Mouse (Mus musculus): ENCODE measurements at regions not wholly inside any gene's neighbourhood (a gene's known extent, or its start where the extent isn't known, plus 50 kb on each side); places are given as distances from the start of the nearest gene placed in this dataset.

DNA sequence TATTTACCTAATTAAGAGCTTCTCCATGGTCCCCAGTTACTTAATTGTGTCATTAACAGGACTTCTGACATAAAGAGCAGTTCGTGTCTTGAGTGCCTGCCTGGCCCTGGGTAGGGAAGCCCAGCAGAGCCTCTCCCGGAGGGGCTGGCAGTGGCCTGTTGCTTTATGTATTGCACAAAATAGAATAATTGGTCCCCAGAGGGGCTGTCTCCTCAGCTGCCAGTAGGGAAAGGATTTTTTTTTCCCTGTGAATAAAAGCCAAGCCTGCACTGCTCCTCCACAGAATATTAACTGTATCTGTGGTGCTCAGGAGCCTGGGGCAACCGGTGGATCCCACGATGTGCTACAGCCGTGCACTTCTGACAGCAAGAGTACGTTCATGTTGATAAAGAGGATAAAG, 159.8 kb upstream of the Runx1 start:
- no peak for DNase-seq (ENCODE audit: low read depth in 1 of 2, low spot score in 2 of 2)

DNA sequence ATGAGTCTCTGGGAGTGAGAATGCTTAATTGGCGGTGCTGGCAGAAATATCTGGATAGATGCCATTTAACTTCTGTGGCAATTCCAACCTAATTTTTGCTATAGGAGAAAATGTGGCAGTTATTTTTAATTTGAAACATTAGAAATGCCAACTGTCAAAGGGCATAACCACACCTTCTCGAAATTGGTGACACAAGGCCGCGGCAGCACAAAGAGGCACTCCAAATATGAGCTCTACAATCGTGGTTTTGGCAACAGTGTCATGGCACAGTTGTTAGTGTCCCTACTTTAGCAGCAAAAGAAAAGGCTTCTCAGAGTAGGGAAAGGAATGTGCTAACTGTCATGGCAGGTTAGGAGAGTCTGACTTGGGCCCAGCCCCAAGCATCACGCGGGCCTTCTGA, 157.0 kb upstream of the Runx1 start:
- DNase-seq (ENCODE audit: low read depth in 1 of 2, low spot score in 2 of 2), result no peak

DNA sequence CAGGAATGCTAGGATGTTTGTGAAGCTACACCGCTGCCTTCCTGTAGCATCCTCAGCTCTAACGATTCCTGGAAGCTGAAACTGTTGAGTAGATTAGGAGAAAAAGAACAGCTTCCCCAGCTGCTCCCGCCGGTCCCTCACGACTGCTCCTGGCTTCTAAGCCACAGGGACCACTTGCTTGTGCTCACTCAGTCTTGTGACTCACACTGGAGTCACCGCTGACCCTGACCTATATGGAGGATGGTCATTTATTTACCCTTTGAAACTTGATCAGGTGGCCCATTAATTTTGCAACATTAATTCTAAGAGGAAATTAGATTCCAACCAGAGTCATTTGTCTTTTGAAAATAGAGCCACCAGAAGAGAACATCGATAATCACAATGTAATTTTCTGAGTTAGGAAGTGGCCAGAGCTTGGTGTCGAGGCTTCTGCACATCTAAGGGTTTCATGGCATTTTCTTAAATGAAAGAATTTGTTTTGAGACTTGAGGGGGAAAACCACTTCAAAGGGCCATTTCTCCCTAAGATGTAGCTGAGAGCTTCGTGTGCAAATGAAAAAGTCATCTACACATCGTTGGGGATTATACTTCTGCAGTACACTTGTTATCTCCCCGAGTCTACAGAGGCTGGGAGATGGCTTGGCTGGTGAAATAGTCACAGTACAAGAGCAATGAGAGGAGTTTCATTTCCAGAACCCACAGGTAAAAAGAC, 153.8 kb upstream of the Runx1 start:
- no peak for DNase-seq (ENCODE audit: low read depth in 1 of 2, low spot score in 2 of 2)

DNA sequence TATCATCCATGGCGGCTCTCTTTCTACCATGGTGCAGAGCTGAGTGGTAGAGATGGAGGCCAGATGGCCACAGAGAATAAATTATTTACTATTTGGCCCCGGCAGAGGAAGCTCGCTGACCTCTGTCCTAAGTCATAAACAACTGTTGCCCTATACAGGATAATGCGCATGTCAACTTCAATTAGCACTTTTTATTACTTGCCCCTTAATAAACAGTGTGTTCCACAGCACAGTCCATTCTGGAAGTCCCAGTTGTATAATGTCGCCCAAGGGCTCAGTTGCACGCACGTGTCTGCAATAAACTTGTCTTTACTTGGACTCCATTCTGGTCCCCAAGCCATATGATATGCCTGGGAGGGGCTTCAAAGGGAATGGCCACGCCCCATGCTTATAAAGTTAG, 150.1 kb upstream of the Runx1 start:
- DNase-seq (ENCODE audit: low read depth in 1 of 2, low spot score in 2 of 2), result no peak

DNA sequence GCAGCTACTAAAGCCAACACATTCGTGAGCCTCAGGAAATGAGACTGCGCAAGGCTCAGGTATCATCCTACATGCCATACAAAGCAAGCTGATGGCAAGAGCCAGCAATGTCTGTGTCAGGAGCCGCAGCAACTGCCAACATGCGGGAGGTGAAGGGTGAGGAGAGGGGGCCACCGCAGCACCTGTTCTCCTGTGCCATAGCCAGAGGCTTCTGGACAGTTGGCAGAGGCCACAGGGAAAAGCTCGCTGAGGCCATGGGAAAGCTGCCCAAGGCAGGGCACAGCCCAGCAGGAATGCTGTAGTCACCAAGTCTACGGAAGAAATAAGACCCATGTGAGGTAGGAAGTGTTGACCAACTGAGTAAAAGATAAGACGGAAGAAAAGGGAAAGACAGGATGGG, 149.1 kb upstream of the Runx1 start:
- no peak for DNase-seq (ENCODE audit: low read depth in 1 of 2, low spot score in 2 of 2)

DNA sequence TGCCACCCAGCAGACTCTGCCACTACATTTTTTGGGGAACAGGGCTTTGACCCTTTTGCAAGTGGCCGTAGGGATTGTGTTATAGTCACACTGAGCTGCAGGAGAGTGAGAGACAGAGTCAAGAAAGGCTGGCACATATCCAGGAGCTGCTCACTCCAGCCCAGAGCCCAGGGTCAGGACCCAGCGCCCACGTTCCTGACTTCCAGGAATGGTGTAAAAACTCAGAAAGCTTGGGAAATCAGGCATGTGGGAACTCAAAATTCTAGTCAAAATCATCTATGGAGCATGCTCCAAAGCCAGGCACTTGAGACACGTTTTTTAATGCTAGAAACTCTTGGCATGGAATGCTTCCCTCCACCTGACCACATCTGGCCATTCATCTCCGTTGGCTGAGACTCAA, 146.7 kb upstream of the Runx1 start:
- DNase-seq (ENCODE audit: low read depth in 1 of 2, low spot score in 2 of 2), result no peak

DNA sequence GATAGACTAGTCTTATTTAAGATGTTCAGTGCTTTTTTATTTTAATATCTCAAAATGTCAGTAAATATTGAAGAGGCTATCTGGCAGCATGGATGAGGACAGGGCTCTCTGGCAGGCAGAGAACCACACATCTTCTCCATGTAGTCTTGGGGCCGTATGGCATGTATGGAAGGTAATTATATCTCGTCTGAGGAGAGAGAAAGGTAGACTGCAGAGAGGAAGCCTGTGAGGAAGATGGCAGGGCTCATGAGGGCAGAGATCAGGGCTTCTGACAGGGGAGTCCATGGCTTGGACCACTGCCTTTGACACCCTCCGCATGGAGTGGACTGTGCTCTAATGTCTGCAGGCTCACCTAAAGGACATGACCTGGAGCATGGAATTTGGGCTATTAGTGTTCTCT, 146.0 kb upstream of the Runx1 start:
- no peak for DNase-seq (ENCODE audit: low read depth in 1 of 2, low spot score in 2 of 2)

DNA sequence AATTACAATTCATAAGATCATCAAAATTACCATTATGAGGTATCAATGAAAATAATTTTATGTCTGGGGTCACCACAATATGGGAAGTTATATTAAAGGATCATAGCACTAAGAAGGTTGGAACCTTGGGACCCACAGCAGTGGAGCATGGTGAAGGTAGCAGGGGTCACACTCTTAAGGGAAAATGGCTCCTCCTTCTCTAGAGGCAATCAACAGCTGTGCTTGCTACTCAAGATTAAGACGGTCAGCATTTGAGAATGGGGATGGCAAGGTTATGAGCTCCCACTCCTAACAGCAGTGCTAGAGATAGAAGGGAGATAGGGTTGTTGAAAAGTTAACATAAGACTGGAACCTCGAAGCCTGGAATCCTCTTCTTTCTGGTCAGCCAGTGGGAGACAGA, 144.6 kb upstream of the Runx1 start:
- DNase-seq (ENCODE audit: low read depth in 1 of 2, low spot score in 2 of 2), result no peak

DNA sequence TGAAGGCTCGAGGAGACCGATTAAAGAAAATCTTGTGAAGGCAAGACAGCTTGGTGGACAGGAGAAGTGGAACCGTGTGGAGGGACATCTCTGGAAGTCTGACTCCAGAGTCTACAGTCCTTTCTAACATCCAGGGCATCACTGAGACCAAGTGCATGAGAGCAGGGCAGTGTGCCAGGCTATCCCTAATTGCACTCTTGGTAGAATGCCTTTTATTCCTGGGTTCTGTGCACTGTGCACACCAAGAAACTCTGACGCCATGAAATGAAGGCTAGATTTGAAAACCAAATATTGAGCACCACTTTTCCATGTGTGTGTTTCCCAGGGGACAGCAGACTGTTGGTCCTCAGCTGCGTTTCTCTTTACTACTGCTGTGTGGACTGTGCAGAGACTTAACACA, 143.1 kb upstream of the Runx1 start:
- no peak for DNase-seq (ENCODE audit: low read depth in 1 of 2, low spot score in 2 of 2)

DNA sequence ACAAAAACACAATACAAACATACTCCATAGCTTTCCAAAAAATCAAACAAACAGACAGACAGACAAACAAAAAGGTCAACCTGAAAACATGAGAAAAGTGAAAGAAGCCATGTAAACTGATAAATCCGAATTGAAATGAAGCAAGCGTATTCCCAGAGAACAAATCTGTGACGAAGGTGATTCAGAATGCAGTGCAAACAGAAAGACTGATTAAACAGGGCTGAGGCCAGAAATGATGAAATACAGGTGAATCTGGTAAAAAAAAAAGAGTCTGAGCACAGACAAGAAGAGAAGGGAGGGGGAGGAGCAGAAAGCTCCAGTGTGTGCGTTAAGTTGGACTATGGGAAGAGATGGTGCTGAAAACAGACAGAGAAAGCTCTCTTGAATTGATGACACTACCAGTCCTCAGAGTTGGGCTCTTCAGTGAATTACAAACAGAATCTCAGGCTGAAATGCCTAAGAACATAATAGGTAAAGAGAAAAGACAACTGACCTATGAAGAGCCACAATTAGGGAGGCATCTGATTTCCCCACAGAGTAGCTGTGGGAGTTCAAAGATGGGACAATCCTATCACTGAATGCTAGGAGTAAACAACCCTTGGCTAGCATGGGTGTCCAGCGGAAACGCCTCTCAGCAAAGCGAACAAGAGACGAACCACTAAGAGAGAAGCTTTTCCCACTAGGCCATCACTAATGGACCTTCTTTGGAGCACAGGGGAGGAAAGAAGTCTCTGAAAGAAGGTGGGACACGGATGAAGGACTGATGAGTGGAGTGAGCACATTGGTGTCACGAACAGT, 140.3 kb upstream of the Runx1 start:
- DNase-seq (ENCODE audit: low read depth in 1 of 2, low spot score in 2 of 2), result no peak

DNA sequence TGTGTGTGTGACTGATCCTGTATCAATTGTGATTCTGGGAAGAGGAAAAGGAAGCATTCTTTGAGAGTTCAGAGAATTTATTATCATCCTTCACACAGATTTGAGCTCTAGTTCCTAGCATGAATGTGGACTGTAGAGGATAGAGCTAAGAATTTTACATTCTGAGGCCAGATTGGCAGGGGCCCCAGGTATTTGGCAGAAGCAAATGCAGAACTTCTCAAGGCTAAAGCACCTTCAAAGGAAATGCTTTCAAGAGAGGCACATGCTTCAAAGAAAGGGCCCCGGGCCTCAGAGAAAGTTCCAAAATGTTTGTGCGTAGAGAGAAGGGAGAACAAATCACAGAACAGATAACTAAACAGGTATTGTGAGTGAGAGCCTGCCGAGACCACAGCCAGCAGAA, 139.7 kb upstream of the Runx1 start:
- DNase-seq (ENCODE audit: low read depth in 1 of 2, low spot score in 2 of 2), result no peak

DNA sequence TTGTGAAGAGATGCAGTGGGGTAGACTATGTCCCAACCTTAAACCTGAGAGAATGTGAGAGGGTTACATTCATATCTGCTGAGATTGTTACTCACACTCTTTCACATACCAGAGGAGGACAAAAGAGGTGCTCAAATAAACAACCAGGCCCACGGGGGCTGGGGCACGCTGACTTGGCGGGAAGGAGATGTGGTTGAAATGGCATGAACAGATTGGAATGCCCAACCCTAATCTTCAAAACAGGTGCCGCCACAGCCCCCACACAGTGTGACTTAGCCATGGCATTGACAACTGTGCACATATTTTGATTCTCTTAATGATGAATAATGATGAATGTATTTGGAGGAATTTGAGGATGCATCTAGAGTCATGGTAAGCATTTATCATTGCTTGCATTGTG, 137.6 kb upstream of the Runx1 start:
- no peak for DNase-seq (ENCODE audit: low read depth in 1 of 2, low spot score in 2 of 2)

DNA sequence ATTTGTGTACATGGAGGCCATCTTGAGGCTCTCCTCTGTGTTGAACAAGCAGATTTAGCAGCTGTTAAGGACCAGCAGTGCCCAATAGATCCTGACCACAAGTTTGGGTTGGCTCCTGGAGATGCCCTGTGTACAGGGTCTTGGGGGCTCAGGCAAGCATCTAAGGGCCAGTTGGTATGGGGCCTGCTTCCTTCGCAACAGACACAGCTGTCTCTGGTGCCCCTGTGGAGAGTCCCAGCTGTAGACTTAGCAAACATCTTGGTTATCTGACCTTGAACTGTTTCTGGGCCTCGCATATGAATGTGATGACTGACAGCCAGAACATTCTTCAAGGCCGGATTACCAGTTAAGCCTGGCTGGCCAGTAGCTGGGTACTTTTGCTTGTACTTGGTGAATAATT, 135.4 kb upstream of the Runx1 start:
- no peak for DNase-seq (ENCODE audit: low read depth in 1 of 2, low spot score in 2 of 2)

DNA sequence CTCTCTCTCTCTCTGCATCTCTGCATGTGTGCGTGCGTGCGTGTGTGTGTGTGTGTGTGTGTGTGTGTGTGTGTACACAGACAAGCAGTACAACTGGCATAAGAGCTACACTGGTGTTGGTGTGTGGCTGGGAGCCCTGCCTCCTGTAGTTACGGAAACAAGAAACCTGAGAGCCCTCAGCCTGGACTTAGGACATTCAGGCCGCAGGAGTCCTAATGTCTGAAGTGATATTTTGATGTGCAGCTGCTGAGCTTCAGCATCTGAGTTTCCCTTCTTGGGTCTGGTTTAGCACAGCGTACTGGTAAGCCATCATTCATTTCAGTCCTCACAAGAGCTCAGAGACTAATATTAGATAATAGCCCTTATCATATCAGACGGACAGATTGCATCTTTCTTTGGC, 134.8 kb upstream of the Runx1 start:
- DNase-seq (ENCODE audit: low read depth in 1 of 2, low spot score in 2 of 2), result no peak

DNA sequence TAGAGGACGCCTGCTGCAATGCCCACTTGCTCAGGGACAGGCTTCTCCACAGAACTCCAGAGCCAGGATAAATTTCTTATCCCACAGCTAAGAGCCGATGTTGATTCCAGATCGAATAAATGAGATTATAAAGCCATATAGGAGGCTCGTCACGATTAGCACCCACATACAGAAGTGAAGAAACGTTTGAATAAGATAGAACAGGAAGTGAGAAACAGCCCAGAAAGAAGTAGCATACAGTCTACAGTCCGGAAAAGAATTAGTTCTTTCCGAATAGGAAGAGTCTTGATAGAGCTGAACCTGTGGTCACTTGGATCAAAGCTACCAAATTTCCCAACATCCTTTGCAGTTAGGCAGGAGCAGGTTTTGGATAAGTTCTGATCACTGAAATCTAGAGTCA, 133.0 kb upstream of the Runx1 start:
- no peak for DNase-seq (ENCODE audit: low read depth in 1 of 2, low spot score in 2 of 2)

DNA sequence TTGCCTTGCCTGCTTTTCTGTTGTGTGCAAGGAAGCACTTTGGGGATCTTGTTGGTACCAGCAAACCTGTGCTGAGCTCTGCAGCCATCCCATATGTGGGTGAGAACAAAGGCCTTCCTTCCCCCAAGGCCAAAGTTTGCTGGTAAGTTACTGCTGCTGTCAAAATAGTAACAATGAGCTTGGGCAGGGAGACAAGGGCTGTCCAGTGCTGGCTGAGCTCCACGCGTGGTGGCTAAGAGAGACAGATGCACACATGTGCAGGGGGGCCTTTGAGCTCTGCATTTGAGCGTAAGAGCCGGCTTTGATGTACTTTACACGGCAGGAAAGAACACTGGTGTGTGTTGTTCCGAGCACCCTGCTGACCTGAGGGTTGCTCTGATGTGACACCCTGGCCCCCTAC, 132.2 kb upstream of the Runx1 start:
- DNase-seq (ENCODE audit: low read depth in 1 of 2, low spot score in 2 of 2), result no peak

DNA sequence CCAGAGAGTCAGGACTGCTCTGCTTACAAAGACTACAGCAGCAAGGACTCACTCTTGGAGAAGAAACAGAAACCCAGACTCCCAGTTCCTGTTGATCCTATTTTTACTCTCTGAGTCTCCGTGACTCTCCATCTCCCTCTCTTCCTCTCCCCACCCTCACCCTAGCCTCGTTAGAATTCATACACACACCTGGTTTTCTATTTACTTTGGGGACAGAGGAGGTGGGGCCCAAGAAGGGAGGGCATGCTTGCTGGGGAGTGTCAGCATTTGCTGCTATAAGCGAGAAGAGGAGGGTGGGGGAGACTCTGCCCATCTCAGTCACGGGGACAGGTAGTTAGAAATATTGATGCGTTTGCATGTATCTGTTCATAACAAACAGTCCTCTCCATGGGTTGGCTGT, 129.6 kb upstream of the Runx1 start:
- DNase-seq (ENCODE audit: low read depth in 1 of 2, low spot score in 2 of 2), result no peak

DNA sequence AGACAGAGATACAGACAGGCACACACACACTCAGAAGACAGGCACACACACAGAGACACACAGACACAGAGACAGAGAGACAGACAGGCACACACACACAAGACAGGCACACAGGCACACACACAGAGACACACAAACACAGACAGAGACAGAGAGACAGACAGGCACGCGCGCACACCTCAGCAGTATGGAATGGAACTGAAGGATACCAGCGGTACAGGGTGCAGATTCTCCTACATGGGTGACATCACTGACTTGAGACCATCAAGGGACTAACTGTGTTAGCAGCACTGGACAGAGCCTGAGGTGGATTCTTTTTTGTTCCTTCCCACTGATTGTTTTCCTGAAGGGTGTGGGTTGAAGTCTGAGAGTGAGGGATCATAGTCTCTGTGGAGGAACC, 129.1 kb upstream of the Runx1 start:
- no peak for DNase-seq (ENCODE audit: low read depth in 1 of 2, low spot score in 2 of 2)

DNA sequence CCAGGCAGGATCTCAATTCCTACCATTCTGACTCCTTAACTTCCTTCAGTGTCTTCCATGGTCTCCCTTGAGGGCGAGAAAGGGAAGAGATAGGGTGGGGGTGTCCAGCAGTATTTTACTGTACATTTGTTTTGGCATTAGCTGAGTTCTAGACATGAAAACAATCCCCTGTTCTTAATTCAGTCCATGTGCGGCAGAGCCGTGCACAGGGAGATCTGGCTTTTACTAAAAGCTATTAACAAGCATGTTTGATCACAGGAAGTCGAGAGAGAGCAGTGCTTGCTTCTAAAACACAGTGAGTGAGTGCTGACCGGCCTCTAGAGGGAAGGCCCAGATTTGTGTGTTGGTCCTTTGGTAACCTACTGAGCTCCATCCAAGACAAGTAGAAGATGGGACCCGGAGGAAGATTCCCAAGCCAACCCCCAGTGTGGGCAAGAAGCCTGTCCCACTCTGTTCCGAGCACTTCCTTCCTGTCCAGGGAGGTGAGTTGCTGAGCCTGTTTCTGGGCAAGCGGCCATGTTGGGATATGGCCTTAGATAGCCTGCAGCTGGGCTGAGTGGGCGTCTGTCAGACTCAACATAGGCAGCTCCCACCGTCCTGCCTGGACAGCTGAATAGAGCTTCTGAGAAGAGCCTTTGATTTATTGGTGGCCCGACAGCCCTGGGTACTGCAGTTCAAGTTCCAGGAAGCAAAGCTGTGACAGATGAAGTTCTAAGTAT, 128.1 kb upstream of the Runx1 start:
- no peak for DNase-seq (ENCODE audit: low read depth in 1 of 2, low spot score in 2 of 2)

DNA sequence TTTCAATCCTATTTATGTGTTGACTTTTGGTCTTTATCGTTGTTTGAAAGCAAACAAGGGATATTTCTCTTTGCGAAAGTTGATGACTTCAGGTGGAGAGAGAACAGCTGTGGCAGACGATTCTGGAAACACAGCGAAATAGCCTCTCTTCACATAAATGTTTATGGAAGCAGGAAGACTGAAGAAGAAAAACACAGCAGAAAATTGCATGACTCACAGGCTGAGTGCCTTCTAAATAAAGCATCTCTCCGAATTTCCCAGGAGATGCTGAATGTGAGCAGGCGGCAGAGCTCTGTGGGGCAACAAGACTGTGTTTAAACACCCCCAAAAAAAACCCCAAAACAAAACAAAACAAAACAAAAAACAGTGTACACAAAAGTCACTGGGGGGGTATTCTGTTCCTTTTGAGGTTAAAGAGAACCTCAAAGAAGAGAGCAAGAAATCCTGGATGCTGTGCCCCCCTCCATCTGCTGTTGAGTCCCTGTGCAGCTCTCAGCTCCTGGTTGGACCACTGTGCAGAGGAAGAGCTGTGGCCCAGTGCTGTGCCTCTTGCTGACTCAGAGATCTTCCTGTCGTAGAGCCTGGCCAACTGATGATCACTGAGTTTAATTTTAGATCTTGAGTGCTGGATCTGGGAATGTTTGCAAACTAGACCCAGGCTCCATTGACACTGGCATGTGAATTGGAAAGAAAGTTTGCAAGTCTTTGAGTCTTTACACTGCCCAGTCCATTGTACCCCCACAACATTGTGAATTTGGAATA, 126.6 kb upstream of the Runx1 start:
- no peak for DNase-seq (ENCODE audit: low read depth in 1 of 2, low spot score in 2 of 2)

DNA sequence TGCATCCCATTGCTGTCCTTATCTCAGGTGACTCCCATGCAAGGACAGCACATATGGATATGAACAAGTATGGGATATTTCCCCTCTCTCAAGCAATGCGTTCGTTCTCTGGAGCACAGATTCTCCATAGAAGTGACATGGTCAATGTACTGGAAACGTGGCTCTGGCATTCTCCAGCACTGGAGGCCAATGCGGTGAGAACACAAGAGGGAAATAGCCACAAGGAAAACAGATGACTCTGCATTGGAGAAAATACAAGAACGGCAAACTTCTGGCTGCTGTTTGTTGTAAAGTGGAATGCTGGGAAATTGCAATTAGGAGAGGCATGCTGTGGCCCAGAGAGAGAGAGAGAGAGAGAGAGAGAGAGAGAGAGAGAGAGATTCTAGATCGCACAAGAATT, 125.6 kb upstream of the Runx1 start:
- DNase-seq (ENCODE audit: low read depth in 1 of 2, low spot score in 2 of 2), result no peak

DNA sequence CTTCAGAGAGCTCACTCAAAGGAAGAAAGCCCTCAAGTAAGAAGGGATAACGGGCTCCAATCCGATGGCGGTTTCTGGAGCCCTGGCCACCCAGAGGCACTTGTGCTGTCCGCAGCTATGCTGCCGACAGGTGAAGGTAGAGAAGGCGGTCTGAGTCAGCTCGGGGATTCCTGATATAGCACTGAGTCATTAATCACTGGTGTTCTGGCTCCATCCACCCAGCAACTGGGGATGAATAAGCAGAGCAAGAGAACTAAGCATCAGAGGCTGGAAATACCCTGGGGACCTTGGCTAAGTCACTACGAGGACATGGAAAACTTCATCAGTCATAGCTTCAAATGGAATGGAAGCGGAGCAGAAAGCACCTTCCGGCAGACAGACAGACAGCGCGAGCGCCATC, 122.5 kb upstream of the Runx1 start:
- no peak for DNase-seq (ENCODE audit: low read depth in 1 of 2, low spot score in 2 of 2)

Data from monocyte, adult 2 months (primary cell).